Mouse (Mus musculus) naive thymus-derived CD4-positive, alpha-beta T cell, adult 2 months (primary cell): ENCODE results near the gene Ube3b.

Experiments
- DNase-seq: peaks from one replicate; pipeline ENCODE4 v3.0.0-alpha.2; 2011; ENCODE audit warnings: low read depth

The Ube3b gene

DNA sequence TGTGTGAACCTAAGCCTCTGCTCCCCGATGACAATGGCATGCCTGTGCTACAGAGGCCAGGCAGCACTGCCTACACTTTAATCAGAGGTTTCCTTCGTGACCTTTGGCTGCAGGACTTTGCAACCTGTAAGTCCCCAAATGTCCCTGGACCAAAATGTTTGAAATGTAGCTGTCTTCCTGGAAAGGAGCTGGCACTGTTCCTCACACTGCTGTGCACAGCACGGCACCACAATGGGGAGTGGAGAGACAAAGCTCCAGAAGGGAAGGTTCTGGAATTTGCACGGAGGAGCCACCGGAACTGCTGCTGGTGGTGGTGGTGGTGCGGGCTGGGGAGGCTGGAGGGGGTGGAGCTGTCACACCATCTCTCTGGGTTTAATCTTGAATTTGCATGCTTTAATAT lies 46.3 kb downstream of the Ube3b start:
- no peak for DNase-seq

- no peak for DNase-seq
Observed at GRCm38 (mm10) chr5:114428621-114429020, 48.2 kb downstream of the Ube3b start.

GRCm38 (mm10) chr5:114429781-114430180 lies 49.4 kb downstream of the Ube3b start:
- DNase-seq, result no peak

- DNase-seq, result no peak
Observed at GRCm38 (mm10) chr5:114434359-114434758, 54.0 kb downstream of the Ube3b start.

GRCm38 (mm10) chr5:114435588-114435987 lies 55.2 kb downstream of the Ube3b start:
- no peak for DNase-seq

DNA sequence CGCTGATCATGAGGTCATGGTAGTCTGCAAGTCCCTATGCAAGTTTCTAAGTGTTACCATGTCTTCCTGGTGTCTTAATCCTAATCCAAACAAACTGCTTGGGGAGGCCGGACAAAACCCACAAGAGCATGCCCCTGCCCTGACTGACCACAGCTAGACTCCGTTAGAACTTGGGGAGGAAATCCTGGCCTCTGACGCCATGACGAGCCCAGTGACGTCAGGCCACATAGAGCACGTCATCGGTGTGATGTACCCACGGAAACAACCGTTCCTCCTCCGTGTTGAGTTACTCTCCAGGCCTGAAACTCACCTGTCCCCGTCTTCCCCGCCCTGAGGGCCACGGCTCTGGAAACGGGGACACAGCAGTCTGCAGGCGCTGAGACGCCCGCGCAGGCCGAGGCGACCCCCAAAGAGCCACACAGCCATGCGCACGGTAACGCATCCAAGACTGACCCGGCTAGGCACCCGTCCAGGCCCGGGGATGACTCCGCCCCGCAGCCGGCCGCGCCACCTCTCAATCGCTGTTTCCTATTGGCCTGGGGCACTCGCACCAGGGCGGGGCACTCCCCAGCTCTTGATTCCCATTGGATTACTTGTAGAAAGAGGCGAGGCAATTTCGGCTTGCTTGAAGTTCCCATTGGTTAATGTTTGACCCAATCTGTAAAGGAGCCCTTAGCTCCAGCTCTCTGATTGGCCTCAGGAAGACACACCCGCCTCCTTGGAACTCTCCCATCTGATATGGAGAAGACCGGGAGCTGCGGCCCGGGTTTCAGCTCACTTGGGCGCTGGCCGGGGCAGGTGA lies 63.4 kb downstream of the Ube3b start, which contains the start of the genes Mmab and Mvk:
Gene Mmab (minus strand): TSS at position 495 of the 802 bp plus-strand sequence.
Gene Mvk (plus strand): TSS at position 704 of the 802 bp plus-strand sequence.
- peak; percentile 97 for DNase-seq

GRCm38 (mm10) chr5:114444368-114444692 lies 63.9 kb downstream of the Ube3b start:
- no peak for DNase-seq

- DNase-seq, result no peak
Observed at GRCm38 (mm10) chr5:114449011-114449410, 68.6 kb downstream of the Ube3b start.

- DNase-seq, result no peak
Observed at GRCm38 (mm10) chr5:114456287-114456686, 75.9 kb downstream of the Ube3b start.

GRCm38 (mm10) chr5:114456995-114457605 lies 76.7 kb downstream of the Ube3b start:
- DNase-seq, result no peak

DNA sequence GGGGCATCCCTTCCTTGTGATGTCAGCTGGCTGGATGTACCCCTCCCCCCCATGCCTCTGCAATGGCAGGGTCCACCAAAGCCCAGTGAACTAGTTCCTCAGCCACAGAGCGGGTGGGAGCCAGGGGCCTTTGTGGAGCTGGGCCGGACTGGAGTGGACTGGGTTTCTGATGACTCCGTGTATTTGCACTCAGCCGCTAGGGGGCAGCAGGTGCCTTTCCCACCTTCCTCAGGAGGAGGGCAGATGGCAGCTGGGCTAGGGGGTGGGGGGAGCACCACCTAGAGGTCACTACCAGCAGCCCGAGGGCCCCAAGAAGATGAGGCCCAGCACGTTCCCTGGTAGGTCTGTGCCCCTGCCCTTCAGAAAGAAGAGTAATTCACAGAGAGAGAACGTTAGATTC lies 80.8 kb downstream of the Ube3b start:
- DNase-seq, result peak; percentile 89

- no peak for DNase-seq
Observed at GRCm38 (mm10) chr5:114462067-114463040, 81.9 kb downstream of the Ube3b start.

DNA sequence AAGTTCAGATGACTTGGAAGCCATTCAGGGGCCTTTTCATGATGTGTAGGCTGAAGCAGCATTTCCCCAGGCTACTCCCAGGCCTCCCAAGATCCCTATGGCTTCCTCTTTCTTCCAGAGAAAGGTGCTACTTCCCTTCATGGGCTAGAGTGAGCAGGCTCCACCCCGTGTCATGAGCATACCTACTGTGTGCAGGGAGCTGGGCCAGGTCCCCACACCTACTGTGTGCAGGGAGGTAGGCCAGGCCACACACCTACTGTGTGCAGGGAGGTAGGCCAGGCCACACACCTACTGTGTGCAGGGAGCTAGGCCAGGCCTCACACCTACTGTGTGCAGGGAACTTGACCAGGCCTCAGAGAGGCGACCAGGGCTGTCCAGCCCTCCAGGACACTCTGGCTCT lies 84.2 kb downstream of the Ube3b start:
- no peak for DNase-seq

GRCm38 (mm10) chr5:114465641-114466040 lies 85.2 kb downstream of the Ube3b start:
- DNase-seq, result no peak

- DNase-seq, result no peak
Observed at GRCm38 (mm10) chr5:114467019-114467418, 86.6 kb downstream of the Ube3b start.

- no peak for DNase-seq
Observed at GRCm38 (mm10) chr5:114467430-114467829, 87.0 kb downstream of the Ube3b start.

GRCm38 (mm10) chr5:114468007-114468406 lies 87.6 kb downstream of the Ube3b start:
- DNase-seq, result no peak

DNA sequence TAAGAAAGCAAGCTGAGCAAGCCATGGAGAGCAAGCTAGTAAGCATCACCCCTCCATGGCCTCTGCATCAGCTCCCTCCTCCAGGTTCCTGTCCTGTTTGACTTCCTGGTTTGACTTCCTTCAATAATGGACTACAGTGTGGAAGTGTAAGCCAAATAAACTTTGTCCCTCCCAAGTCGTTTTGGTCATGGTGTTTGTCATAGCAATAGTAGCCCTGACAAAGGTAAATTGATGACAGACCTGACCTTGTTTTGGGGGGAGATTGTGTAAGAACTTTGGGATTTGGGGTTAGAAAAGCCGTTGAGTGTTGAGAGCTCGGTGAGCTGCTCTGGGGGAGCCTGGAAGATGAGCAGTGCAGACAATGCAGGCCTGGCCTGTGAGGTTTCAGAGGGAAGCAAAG lies 90.0 kb downstream of the Ube3b start:
- DNase-seq, result no peak
